Mouse (Mus musculus) forebrain, postnatal 0 days (tissue): ENCODE data around the gene Gsk3b. TPM values are rescaled to one million over a fixed set of nuclear protein-coding genes. Genes with fewer than 3 reads are reported as not detected.
A peak's percentile ranks its signal among the peaks of the same experiment; 100 is the strongest.

ENCODE experiments used
- ATAC-seq: fragments of 200-750 bp; cut with Nextera tagmentation; 2 replicates; pipeline ENCODE4 v1.8.0; 2017; ENCODE audit warnings: mild to moderate bottlenecking, moderate library complexity
- DNase-seq: peaks from one replicate; pipeline ENCODE4 v3.0.0-alpha.2; 2015
- H3K27ac ChIP-seq: fragments of 300-500 bp; sonication (generic); 2 replicates; pipeline ENCODE4 v1.5.1; 2014; ENCODE audit warnings: low read depth, mild to moderate bottlenecking, antibody characterized with exemption, low read length, moderate library complexity, mixed read lengths
- H3K27me3 ChIP-seq: fragments of 300-500 bp; sonication (generic); 2 replicates; pipeline ENCODE4 v1.6.1; 2014; ENCODE audit warnings: mild to moderate bottlenecking, low read length, mixed read lengths; ENCODE audit not compliant: insufficient read depth
- H3K36me3 ChIP-seq: fragments of 300-500 bp; sonication (generic); 2 replicates; pipeline ENCODE4 v1.6.1; 2014; ENCODE audit warnings: mild to moderate bottlenecking, moderate library complexity; ENCODE audit not compliant: insufficient read depth
- H3K4me1 ChIP-seq: fragments of 300-500 bp; sonication (generic); 2 replicates; pipeline ENCODE4 v1.6.1; 2014; ENCODE audit warnings: antibody characterized with exemption; ENCODE audit not compliant: insufficient read depth
- H3K4me2 ChIP-seq: fragments of 300-500 bp; sonication (generic); 2 replicates; pipeline ENCODE4 v1.6.1; 2014; ENCODE audit warnings: low read depth, mild to moderate bottlenecking, moderate library complexity
- H3K4me3 ChIP-seq: fragments of 300-500 bp; sonication (generic); 2 replicates; pipeline ENCODE4 v1.5.1; 2014; ENCODE audit warnings: low read depth, low read length, mixed read lengths
- H3K9ac ChIP-seq: fragments of 300-500 bp; sonication (generic); 2 replicates; pipeline ENCODE4 v1.6.1; 2014; ENCODE audit warnings: mild to moderate bottlenecking
- H3K9me3 ChIP-seq: fragments of 300-500 bp; sonication (generic); 2 replicates; pipeline ENCODE4 v1.6.1; 2016; ENCODE audit warnings: low read length
- CTCF ChIP-seq: sonication (generic); IDR thresholded peaks from 2 replicates; pipeline ENCODE4 v1.5.1; 2016; ENCODE audit warnings: antibody characterized with exemption, control low read depth, low read depth
- WGBS: fragments of 180-500 bp; shearing (Covaris S2); extraction: QIAGEN DNeasy Blood & Tissue Kit; methylation state at CpG from one replicate; pipeline ENCODE4 v1.1.7; 2014; 5-methylcytosine and 5-hydroxymethylcytosine counted together
- polyA plus RNA-seq: library from polyadenylated mRNA; unstranded; fragments of >200 nt; fragmentation: Nextera tagmentation; extraction: Ambion mirVana; gene quantifications from 2 replicates; pipeline ENCODE4 v1.2.1, GENCODE M21; 2015
- total RNA-seq: library from RNA; depleted of rRNA; stranded (reverse); fragments of >200 nt; gene quantifications from 2 replicates; pipeline ENCODE4 v1.2.3, GENCODE M21; 2014

The Gsk3b gene
- total and polyA plus RNA-seq, 2 experiments from 2014 or later = 132 to 141 TPM

GRCm38 (mm10) chr16:38250467-38250866 is 161.7 kb downstream of the Gsk3b start:
- no peak for DNase-seq
- H3K4me2 ChIP-seq = no peak overlapping the region
- no peak overlapping the region for H3K27ac ChIP-seq
- no peaks in the 10 kb centered on the region for H3K4me1 ChIP-seq
- no peaks in the 10 kb centered on the region for H3K9me3 ChIP-seq
- no peaks in the 10 kb centered on the region for H3K36me3 ChIP-seq
- TF ChIP-seq CTCF = no peak
- H3K4me3 ChIP-seq = no peak overlapping the region
- H3K9ac ChIP-seq = no peak overlapping the region
- WGBS = 93% methylated on average over 6 of the region's 6 CpGs
- H3K27me3 ChIP-seq = no peaks in the 10 kb centered on the region
- ATAC-seq = no peak

GRCm38 (mm10) chr16:38254001-38254400 is 165.2 kb downstream of the Gsk3b start:
- no peaks in the 10 kb centered on the region for H3K27me3 ChIP-seq
- 83% methylated on average over 14 of the region's 14 CpGs for WGBS
- no peak for DNase-seq
- H3K4me1 ChIP-seq = no peaks in the 10 kb centered on the region
- no peak overlapping the region for H3K27ac ChIP-seq
- H3K36me3 ChIP-seq = no peaks in the 10 kb centered on the region
- no peak for TF ChIP-seq CTCF
- H3K4me3 ChIP-seq = no peak overlapping the region
- no peak overlapping the region for H3K9ac ChIP-seq
- H3K9me3 ChIP-seq = no peaks in the 10 kb centered on the region
- H3K4me2 ChIP-seq = no peak overlapping the region
- ATAC-seq = no peak

- Histone ChIP-seq H3K4me1 (no peaks in the 10 kb centered on the region), H3K9me3 (no peaks in the 10 kb centered on the region), H3K27me3 (no peaks in the 10 kb centered on the region), H3K4me2 (no peak overlapping the region), H3K36me3 (no peaks in the 10 kb centered on the region), H3K4me3 (no peak overlapping the region), H3K9ac (no peak overlapping the region), H3K27ac (no peak overlapping the region)
- DNase-seq (no peak), ATAC-seq (no peak)
- peak; percentile 23; the same call in 1 of the 2 replicates for TF ChIP-seq CTCF
- WGBS = 83% methylated on average over 4 of the region's 4 CpGs
These were observed 166.3 kb downstream of the Gsk3b start for GRCm38 (mm10) chr16:38255107-38255506.

- ATAC-seq (no peak), DNase-seq (no peak)
- Histone ChIP-seq H3K9me3 (no peaks in the 10 kb centered on the region), H3K27me3 (no peaks in the 10 kb centered on the region), H3K36me3 (no peaks in the 10 kb centered on the region), H3K27ac (no peak overlapping the region), H3K4me3 (no peak overlapping the region), H3K4me2 (no peak overlapping the region), H3K9ac (no peak overlapping the region), H3K4me1 (no peaks in the 10 kb centered on the region)
- 94% methylated on average over 9 of the region's 9 CpGs for WGBS
- no peak for TF ChIP-seq CTCF
These were observed 167.1 kb downstream of the Gsk3b start for GRCm38 (mm10) chr16:38255927-38256326.

GRCm38 (mm10) chr16:38271601-38272000 is 182.8 kb downstream of the Gsk3b start:
- no peak for ATAC-seq
- H3K36me3 ChIP-seq = no peaks in the 10 kb centered on the region

GRCm38 (mm10) chr16:38272483-38272882 is 183.7 kb downstream of the Gsk3b start:
- Histone ChIP-seq H3K4me2 (no peak overlapping the region), H3K4me1 (no peaks in the 10 kb centered on the region), H3K4me3 (no peak overlapping the region), H3K27ac (no peak overlapping the region), H3K36me3 (no peaks in the 10 kb centered on the region), H3K9ac (no peak overlapping the region), H3K27me3 (no peaks in the 10 kb centered on the region), H3K9me3 (no peaks in the 10 kb centered on the region)
- no peak for ATAC-seq
- WGBS = 11% methylated on average over 5 of the region's 5 CpGs
- peak; percentile 16 for DNase-seq
- no peak for TF ChIP-seq CTCF

More at GRCm38 (mm10) chr16:38271601-38272000, 182.8 kb downstream of the Gsk3b start:
- no peak overlapping the region for H3K9ac ChIP-seq
- H3K27ac ChIP-seq = no peak overlapping the region
- H3K4me3 ChIP-seq = no peak overlapping the region
- WGBS = 87% methylated on average over 3 of the region's 3 CpGs
- no peak overlapping the region for H3K4me2 ChIP-seq
- no peak for TF ChIP-seq CTCF
- no peaks in the 10 kb centered on the region for H3K27me3 ChIP-seq
- H3K9me3 ChIP-seq = no peaks in the 10 kb centered on the region
- H3K4me1 ChIP-seq = no peaks in the 10 kb centered on the region
- DNase-seq = no peak

- no peak overlapping the region for H3K4me3 ChIP-seq
- H3K9me3 ChIP-seq = no peaks in the 10 kb centered on the region
- 84% methylated on average over 2 of the region's 2 CpGs for WGBS
- H3K27me3 ChIP-seq = no peaks in the 10 kb centered on the region
- H3K36me3 ChIP-seq = no peaks in the 10 kb centered on the region
- no peak overlapping the region for H3K4me2 ChIP-seq
- no peaks in the 10 kb centered on the region for H3K4me1 ChIP-seq
- ATAC-seq (no peak), DNase-seq (no peak)
- no peak for TF ChIP-seq CTCF
- H3K27ac ChIP-seq = no peak overlapping the region
- H3K9ac ChIP-seq = no peak overlapping the region
These were observed 185.9 kb downstream of the Gsk3b start for GRCm38 (mm10) chr16:38274737-38275136.

- TF ChIP-seq CTCF = no peak
- H3K4me2 ChIP-seq = no peak overlapping the region
- no peak overlapping the region for H3K27ac ChIP-seq
- 91% methylated on average over 5 of the region's 5 CpGs for WGBS
- ATAC-seq (no peak), DNase-seq (no peak)
- no peak overlapping the region for H3K9ac ChIP-seq
- H3K4me3 ChIP-seq = no peak overlapping the region
- H3K9me3 ChIP-seq = no peaks in the 10 kb centered on the region
- no peaks in the 10 kb centered on the region for H3K36me3 ChIP-seq
- no peaks in the 10 kb centered on the region for H3K27me3 ChIP-seq
- H3K4me1 ChIP-seq = no peaks in the 10 kb centered on the region
These were observed 191.0 kb downstream of the Gsk3b start for GRCm38 (mm10) chr16:38279794-38280193.
